Mouse (Mus musculus) adrenal gland, adult 18-20 months (tissue): ENCODE data around the gene Tmem167b. TPM values are rescaled to one million over a fixed set of nuclear protein-coding genes. Genes with fewer than 3 reads are reported as not detected.

ENCODE experiments used
- DNase-seq, 2 experiments: peaks; one replicate each; pipeline ENCODE4 v3.0.0; 2021 to 2022; ENCODE audit warnings: low spot score in 2 of 2
- microRNA-seq, 2 experiments: library from miRNA; unstranded; fragments of <30 nt; microRNA quantifications; one replicate each; pipeline ENCODE4 v1.2.0; 2021; ENCODE audit warnings: borderline number of aligned reads in 2 of 2
- total RNA-seq, 2 experiments: library from RNA; stranded (reverse); gene quantifications; 1 replicate in 1 of 2; 2 replicates in 1 of 2; pipeline ENCODE4 v1.2.3; 2021

Tmem167b gene
- total RNA-seq, 2 experiments from 2014 or later = 55.7 to 59.4 TPM

DNA sequence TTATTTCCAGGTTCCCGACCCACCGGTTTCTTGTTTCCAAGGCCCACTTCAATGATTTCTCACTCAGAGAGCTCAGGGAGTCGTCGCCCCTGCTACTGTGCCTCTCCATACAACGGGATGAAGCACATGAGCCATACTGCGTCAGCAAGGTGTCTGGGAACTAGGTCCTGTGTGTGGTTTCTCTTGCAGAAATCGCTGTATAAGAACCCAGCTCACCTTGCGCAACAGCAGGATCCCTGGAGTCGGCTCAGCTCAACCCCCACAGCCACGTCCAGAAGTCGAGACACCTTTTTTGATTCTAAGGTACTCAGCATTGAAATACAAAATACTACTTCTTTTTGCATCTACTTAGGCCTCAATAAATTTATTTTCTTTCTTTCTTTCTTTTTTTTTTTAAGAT, 20.0 kb downstream of the Tmem167b start:
- DNase-seq = no peak

DNA sequence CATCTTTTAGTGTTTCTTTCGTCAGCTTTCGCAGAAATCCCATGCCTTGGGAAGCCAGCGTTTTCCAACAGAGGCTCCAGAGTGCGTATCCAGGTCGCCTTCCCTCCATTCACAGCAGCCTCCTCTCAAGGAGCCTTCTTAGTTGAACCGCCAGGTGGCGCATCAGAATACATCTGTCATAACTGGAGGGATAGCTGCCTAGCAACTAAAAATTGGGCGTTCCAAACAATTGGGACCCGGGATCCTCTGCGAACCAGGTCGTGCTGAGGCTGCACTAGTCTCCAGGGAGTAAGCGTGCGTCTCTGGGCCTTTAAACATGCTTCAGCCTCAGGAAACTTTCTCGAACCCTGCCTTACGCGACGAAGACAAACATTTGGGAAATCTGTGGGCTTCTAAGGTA, 25.0 kb downstream of the Tmem167b start:
- DNase-seq = peak; percentile 78 to 79

DNA sequence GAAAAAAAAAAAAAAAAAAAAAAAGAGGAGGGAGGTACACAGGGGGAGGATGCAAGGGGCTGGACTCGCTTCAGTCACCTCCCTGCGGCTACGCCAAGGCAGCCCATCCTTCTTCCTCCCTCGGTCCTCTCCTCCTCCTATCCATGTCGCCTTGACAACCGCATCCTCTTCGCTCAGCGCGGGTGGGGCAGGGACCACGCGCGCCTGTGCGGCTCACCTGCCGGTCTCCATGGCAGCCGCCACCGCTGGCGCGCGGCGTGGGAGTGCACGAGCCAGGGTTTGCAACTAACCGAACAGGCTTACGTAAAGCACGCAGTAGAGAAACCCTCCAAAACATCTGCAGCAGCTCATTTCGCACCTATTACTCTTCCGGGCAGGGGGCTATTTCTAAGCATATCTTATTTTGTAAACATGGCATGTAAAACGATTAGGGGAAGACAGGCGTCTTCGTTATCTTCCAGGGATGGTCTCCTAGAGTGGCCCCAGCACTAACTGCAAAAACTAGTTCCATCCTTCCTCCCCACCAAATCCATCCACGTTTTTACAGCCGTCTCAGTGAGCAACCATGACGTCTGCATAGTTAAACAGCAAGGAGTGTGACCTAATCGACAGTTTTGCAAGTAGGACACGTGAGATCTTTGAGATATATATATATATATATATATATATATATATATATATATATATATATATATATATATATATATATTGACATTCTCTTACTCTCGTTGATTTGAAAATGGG, 25.6 kb downstream of the Tmem167b start, which contains the start of gene 5330417C22Rik:
Gene 5330417C22Rik, minus strand, starts transcription at position 20 of the 744 bp plus-strand sequence.
- peak; percentile 27 to 35 for DNase-seq

DNA sequence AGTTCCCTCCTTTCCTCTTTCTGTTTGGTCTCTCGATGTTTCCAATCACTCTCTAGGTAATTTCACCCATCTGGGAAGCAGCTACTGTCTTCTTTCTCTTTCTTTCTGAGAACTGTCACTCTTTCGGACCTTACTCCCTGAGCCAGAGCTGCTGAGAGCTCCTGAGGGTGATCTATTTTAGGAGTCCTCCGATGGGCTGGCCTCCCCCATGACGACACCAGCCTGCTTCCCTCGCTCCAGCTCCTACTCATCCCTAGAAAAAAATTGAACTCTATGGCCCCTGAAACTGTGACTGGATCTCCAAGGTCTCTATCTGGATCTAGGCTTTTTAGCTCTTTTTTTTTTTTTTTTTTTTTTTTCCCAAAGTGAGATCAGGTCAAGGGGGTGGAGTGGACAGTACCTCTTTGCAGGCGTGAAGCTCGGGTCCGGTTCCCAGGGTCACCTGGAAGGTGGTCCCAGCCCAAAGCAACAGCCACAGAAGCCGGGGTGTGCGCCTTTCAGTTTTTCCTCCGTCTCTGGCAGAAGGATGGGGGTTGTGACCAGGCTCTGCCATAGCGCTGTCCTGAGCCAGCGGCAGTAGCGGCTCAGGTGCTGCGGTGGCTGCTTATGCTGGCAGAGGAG, 26.3 kb downstream of the Tmem167b start:
- no peak for DNase-seq

DNA sequence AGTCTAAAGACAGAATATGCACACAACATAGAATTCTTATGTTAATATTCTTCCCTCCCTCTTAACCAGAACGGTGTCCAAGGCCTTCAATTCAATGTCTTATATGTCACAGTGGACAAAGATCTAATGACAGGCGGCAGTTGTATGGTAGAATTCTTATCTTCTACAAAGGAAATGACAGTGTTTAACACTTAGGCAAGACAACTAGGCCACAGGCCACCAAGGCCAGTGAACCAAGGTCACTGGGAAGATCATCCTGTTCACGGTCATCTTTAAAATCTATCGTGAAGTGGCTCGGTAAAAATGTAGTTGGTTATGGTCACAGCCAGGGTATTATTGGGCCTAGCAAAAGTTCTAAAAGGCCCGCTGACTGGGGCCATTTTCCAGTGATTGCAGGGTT, 28.3 kb downstream of the Tmem167b start, which contains the start of gene 1700013F07Rik:
Gene 1700013F07Rik, plus strand, starts transcription at position 200 of the 400 bp plus-strand sequence.
- DNase-seq = no peak

DNA sequence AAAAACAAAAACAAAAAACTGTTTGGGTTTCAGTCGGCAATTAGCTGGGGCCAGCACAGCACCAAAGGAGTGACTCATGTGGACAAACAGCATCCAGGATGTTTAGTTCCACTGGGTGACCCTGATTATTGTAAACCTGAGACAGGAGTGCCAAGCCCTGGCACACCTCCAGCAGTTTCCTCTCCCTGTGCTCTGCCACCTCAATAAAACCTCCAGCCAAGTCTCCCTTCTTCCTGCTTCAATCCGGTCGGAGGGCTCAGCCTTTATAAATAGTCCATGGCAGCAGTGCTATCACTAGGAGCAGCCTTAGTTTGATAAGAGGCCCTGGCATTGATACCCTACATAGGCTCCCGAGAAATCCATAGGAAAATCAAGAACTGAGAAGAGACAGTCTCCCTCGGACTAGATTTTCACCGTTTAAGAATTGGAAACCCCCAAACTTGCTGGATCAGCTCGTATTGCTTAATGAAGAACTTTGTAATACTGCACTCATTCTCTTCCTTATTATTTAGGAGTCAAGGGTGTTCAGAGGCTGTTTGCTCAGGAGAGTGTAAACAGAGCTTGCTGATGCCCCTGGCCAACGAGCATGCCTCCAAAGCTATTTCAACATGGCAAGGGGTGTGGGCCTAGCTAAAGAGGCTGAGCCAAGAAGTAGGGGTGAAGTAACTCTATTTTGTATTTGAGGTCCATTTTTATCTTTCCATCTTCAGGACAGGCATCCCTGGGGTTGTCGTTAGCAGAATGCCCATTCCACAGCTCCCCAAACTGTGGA, 29.0 kb downstream of the Tmem167b start:
- DNase-seq = no peak

DNA sequence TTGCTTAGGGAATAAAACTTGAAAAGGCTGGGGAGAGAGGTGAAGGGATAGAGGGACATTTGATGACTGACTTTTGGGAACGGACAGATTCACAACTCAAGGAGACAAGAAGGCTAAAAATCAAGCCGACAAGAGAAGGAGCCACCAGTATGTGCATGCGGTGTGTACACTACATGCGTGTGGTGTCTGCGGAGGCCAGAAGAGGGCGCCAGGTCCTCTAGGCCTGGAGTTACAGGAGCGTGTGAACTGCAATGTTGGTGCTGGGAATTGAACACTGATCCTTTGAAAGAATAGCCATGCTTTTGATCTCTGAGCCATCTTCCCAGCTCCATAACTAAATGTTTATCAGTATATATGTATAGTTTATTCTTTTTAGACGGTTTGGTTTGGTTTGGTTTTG, 33.8 kb downstream of the Tmem167b start:
- no peak for DNase-seq

DNA sequence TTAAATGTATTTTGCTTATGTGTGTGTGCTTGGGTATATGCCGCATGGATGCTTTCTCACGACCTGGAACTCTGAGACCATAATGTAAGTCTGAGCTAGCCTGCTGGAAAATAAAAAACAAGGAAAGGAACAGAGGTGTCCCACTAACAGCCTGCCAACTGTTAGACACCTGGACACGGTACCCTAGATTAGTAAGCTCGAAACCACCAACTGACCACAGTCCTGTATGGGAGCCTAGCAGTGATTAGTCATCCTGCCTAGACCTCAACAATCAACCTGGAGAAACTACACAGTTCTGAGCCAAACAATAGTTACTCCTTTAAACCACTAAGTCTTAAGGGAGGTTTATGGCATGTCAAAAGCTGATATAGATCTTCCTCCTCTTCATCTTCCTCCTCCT, 38.9 kb downstream of the Tmem167b start:
- DNase-seq = no peak

DNA sequence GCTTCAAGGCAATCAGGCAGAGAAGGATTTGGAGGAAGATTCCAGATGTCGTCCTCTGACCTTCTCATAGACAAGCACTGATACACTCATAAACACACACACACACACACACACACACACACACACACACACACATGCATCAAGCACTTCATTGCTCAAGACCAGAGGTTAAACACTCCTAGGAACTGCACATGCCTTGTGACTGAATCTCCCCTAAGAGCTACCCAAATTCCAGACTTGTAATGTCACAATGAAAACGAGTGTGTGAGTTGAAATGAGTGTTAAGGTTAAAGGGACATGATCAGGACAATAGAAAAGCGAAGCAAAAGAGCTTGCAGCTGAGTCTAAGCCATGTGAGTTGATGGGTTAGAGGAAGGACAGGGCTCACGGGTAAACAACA, 44.0 kb downstream of the Tmem167b start:
- no peak for DNase-seq

DNA sequence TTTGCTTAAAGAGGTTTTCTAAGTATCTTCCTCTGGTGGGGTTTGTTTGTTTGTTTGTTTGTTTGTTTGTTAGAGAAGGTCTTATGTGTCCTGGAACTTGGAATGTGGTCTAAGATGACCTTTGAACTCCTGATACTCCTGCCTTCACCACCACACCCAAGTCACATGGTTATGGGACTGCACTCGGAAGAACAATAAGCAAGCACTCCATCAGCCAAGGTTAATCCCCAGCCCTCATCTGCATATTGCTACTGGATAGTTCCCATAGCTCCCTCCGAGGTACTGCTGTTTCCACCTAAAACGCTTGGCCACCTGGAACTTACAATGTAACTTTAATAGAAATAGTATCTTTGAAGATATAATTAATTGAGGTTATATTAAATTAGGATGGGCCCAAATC, 48.8 kb downstream of the Tmem167b start:
- DNase-seq = no peak

DNA sequence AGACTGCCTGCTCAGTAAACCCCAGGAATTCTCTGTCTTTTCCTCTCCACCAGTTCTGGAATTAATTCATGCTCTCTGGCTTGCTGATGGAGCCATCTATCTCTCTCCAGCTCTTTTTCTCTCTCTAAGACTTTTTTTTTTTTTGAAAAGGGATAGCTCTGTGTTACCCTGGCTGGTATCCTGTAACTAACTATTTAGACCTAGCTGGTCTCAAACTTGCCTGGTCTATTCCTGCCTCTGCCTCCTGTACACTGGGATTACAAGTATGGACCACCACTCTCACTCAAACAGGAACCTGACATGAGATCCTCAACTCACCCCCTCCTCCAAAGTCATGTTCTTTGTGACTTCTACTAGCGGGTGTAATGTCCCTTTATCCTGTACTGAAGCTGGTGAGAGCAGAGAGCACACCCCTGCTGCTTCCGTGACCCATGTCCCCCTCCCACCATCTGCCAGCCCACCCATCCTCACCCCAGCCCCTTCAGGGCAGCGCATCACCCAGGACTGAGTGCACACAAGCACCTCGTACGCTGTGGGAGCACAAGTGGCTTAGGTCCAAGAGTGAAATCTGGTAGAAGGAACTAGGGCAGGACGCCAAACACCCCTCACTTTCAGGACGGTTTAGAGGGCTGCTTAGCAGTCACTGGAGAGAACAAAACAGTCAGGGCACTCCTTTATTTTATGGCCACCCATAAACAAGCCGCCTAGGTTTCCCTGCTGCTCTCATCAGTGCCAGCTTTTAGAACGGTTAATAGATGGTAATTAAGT, 51.4 kb downstream of the Tmem167b start:
- no peak for DNase-seq

DNA sequence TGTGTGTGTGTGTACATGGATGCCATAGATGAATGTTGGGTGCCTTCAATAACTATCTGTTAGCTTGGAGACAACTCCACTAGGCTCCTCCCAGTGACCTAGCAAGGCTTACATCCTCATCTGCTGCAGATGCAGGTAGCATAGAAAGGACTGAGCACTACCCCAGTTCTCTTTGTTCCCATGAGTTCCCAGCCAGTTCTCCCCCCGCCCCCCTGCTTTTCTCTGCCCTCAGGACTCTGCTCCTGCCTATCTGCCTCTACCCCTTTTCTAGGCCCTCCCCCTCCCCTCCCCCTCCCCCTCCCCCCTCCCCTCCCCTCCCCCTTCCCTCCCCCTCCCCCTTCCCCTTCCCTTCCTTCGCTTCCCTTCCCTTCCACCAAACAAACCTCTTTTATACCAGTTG, 52.1 kb downstream of the Tmem167b start:
- no peak for DNase-seq

DNA sequence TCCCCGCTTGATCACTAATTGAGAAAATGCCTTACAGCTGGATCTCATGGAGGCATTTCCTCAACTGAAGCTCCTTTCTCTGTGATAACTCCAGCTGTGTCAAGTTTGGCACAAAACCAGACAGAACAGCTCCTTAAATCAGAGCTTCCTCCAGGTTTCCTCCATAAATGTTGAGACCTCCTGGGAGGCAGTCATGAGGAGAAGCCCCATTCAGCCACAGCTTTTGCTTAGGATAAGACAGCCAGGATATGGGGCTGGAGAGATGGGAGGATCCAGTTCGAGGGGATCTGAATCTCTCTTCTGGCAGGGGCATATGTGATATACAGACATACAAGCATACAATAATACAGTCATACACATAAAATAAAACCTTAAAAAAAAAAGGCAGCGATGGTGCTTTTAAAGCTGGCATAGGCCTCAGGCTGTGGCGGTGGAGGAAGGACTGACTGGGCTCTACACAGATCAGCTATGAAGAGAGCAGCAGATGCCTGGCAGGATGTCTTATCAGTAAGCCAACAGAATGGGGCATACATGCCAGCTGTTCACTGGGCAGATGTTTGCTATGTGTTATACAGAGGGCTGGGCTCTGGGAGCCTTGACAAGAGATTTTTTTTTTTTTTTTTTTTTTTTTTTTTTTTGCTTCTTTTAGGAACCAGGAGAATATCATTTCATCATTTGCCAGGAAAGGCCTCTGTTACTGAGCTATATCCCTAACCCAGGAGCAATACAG, 53.4 kb downstream of the Tmem167b start:
- DNase-seq = no peak

Small RNA genes within 50 kb of the gene (microRNA-seq; reads per million reads assigned to microRNA genes)
- gene Gm22860 = 0 reads per million in 2 experiments

Other genes with a start within 250 kb of the Tmem167b start
- not detected for gene Mybphl, start 197.6 kb downstream of the Tmem167b start, total RNA-seq
- gene Psrc1, start 178.6 kb downstream of the Tmem167b start, total RNA-seq = 1 to 10 TPM; 1.7 to 1.8 TPM
- 1 to 10 TPM; 4.4 to 7.0 TPM for gene Celsr2, start 146.9 kb downstream of the Tmem167b start, total RNA-seq
- gene Sars, start 117.3 kb downstream of the Tmem167b start, total RNA-seq = 100 to 1,000 TPM; 168 to 202 TPM
- not detected for gene 1700013F07Rik, start 28.3 kb downstream of the Tmem167b start, total RNA-seq
- 1 to 10 TPM; 1.8 to 4.0 TPM for gene 5330417C22Rik, start 25.9 kb downstream of the Tmem167b start, total RNA-seq
- 10 to 100 TPM; 29.2 to 30.5 TPM for gene Taf13, start 9.2 kb upstream of the Tmem167b start, total RNA-seq
- 10 to 100 TPM in 1 of 2 experiments, 1 to 10 TPM in 1; 8.3 to 11.0 TPM for gene Wdr47, start 28.8 kb upstream of the Tmem167b start, total RNA-seq
- gene Clcc1, start 91.4 kb upstream of the Tmem167b start, total RNA-seq = 10 to 100 TPM; 27.6 to 37.6 TPM
- gene Gpsm2, start 159.8 kb upstream of the Tmem167b start, total RNA-seq = 1 to 10 TPM; 1.1 to 2.8 TPM
- gene Aknad1, start 177.2 kb upstream of the Tmem167b start, total RNA-seq = not detected